Mouse (Mus musculus) ES-Bruce4 (cell line): ENCODE results near the gene Cacng4.

ENCODE experiments used
- CTCF ChIP-seq: IDR thresholded peaks from one replicate; pipeline ENCODE4 v1.8.1; 2011; ENCODE audit warnings: low read depth, low read length
- EP300 ChIP-seq: IDR thresholded peaks from 2 replicates; pipeline ENCODE4 v1.6.1; 2011; ENCODE audit warnings: low read depth, low read length; ENCODE audit not compliant: insufficient read depth
- POLR2A ChIP-seq: IDR thresholded peaks from one replicate; pipeline ENCODE4 v1.8.1; 2011; ENCODE audit warnings: low read length; ENCODE audit not compliant: insufficient read depth

- TF ChIP-seq CTCF (no peak), POLR2A (no peak), EP300 (no peak)
Measured at GRCm38 (mm10) chr11:107703272-107704134, 90.9 kb downstream of the Cacng4 start.
